Mouse (Mus musculus) cerebellum, adult 2 months (tissue): ENCODE results near the gene Trim2. TPM values are rescaled to one million over a fixed set of nuclear protein-coding genes. Genes with fewer than 3 reads are reported as not detected.

Experiments
- DNase-seq, 2 experiments: peaks; one replicate each; pipeline ENCODE4 v3.0.0; 2021
- H3K27ac ChIP-seq: fragments of 200-500 bp; 2 replicates; pipeline ENCODE4 v1.5.1; 2012; ENCODE audit warnings: low read length, control low read depth, inconsistent platforms; ENCODE audit not compliant: insufficient read depth
- H3K27me3 ChIP-seq: fragments of 200-500 bp; 2 replicates; pipeline ENCODE4 v1.6.1; 2012; ENCODE audit warnings: inconsistent platforms, mild to moderate bottlenecking, low read length, moderate library complexity; ENCODE audit not compliant: control insufficient read depth, insufficient read depth
- H3K4me1 ChIP-seq: fragments of 200-500 bp; 2 replicates; pipeline ENCODE4 v1.6.1; 2011; ENCODE audit warnings: low read length; ENCODE audit not compliant: control insufficient read depth, insufficient read depth
- H3K4me3 ChIP-seq: fragments of 200-500 bp; replicated peaks from 2 replicates; pipeline ENCODE3; 2011; ENCODE audit warnings: mild to moderate bottlenecking, low read depth, low read length, control low read depth; ENCODE audit not compliant: insufficient read depth
- CTCF ChIP-seq: fragments of 200-500 bp; IDR thresholded peaks from 2 replicates; pipeline ENCODE4 v1.5.1; 2011; ENCODE audit warnings: low read depth, mild to moderate bottlenecking, control low read depth, low read length, moderate library complexity, borderline replicate concordance; ENCODE audit not compliant: insufficient read depth
- POLR2A ChIP-seq: fragments of 200-500 bp; IDR thresholded peaks from 2 replicates; pipeline ENCODE4 v1.6.1; 2011; ENCODE audit warnings: low read length, control low read depth, borderline replicate concordance; ENCODE audit not compliant: insufficient read depth
- WGBS: fragments of 180-500 bp; shearing (Covaris S2); methylation state at CpG from one replicate; pipeline ENCODE4 v1.1.7; 2018; 5-methylcytosine and 5-hydroxymethylcytosine counted together
- polyA plus RNA-seq: library from polyadenylated mRNA; depleted of rRNA; stranded (reverse); fragments of >200 nt; gene quantifications from 2 replicates; pipeline ENCODE4 v1.2.3, GENCODE M21; 2012

Trim2 gene
- polyA plus RNA-seq, 1 experiment: 120 TPM

DNA sequence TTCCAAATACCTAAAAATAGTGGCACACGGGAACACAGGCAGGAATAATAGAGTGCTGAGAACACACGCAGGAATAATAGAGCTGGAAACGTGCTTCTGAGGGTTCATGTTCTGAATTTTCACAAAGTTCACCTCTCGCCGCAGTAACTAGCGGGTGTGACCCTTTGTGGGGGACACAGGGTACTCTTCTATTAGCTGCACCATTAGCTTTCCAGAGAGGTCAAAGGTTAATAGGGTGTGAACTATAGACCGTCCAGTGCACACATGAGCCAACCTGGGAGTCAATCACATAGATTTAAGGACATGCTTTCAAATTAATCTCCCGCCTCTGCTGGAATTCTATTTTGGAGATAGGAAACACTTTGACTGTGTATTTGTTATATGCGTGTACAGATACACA, 11.9 kb downstream of the Trim2 start:
- no peak for TF ChIP-seq CTCF
- no peak for TF ChIP-seq POLR2A
- 88% methylated on average over 9 of the region's 9 CpGs for WGBS
- Histone ChIP-seq H3K27ac (no peak overlapping the region), H3K4me1 (0 out of 2 replicates have a peak, but pooled peaks cover 3% of the 10 kb centered on the region), H3K4me3 (no peak overlapping the region), H3K27me3 (no peaks in the 10 kb centered on the region; the same call in 1 of the 2 replicates)
- no peak for DNase-seq

DNA sequence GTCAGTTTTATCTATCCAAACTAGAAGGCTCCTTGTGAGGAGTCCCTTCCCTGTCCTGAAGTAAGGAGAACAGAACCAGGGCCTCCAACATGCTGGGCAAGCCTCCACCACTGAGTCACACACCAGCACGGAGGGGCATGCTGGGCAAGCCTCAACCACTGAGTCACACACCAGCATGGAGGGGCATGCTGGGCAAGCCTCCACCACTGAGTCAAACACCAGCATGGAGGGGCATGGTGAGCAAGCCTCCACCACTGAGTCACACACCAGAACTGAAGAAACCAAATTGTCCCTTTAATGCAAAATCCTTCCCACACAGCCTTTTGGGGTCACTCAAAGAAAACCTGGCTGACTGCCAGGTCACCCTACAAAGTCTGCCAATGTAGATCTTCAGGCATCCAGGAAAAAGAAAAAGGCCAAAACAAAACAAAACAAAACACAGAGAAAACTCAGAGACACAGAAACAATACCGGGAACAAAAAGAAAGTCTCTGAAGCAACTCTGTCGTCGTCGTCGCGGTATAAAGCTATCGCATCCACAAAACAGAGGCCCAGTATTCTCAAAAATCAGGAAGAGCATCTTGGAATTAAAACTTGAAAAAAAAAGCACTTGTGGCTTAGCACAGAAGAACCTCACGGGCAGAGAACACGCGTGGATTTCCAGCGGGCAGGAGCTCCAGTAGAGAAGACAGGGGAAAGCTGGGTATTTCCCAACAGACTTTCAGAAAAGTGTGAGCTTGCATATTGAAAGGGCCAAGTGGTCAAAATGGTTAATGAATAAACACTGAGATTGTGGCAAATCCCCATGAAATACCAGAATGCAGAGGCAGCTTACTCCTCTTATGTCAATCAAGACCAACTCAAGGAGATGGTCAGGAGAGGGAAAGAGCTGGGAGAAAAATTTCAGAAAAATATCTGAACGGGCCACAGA, 12.7 kb downstream of the Trim2 start:
- H3K27me3 ChIP-seq: no peaks in the 10 kb centered on the region
- H3K4me3 ChIP-seq: no peak overlapping the region
- WGBS: 74% methylated on average over 13 of the region's 13 CpGs
- 0 out of 2 replicates have a peak, but pooled peaks cover 3% of the 10 kb centered on the region for H3K4me1 ChIP-seq
- no peak for TF ChIP-seq CTCF
- TF ChIP-seq POLR2A: no peak
- no peak overlapping the region for H3K27ac ChIP-seq
- no peak for DNase-seq

DNA sequence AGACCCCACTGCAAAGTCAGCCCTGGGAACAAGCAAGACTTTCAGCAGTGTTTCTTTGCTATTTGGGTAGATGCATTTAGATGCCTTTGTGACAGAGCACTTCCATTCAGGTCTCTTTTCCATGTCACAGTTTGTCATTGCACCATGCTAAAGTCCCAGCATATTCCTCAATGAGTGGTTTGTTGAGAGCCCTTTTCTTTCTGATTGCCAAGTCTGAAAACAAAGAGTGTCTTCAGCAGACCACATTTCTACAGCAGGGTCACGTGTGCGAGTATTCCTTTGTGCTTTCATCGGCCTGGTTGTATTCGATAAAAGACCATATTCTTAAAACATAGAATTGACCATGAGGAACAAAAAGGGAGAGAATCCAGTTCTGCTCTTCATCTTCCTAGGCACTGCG, 14.4 kb downstream of the Trim2 start:
- 0 out of 2 replicates have a peak, but pooled peaks cover 3% of the 10 kb centered on the region for H3K4me1 ChIP-seq
- H3K27me3 ChIP-seq: no peaks in the 10 kb centered on the region
- H3K27ac ChIP-seq: peak overlapping the region; percentile 23; the same call in 1 of the 2 replicates
- TF ChIP-seq POLR2A (no peak), CTCF (no peak)
- DNase-seq: no peak
- 81% methylated on average over 5 of the region's 5 CpGs for WGBS
- H3K4me3 ChIP-seq: no peak overlapping the region

DNA sequence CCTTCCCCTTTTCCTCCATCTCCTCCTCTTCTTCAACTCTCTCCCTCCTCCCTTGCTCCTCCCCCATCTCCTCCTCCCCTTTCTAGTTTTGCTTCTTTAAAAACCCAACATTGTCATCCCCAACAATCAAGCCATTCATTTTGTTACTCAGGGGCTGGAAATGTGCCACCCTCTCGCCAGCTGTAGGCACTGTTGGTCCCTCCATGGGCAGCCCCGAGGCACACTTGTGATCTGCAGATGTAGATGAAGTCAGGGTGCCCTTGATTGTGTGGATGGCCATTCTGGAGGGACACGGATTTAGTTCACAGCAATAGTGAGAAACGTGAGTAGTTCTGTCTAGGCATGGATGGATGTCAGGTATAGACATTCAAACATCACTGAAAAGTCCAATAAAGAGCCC, 17.7 kb downstream of the Trim2 start:
- H3K4me3 ChIP-seq: no peak overlapping the region
- peaks cover 2% of the 10 kb centered on the region; the same call in 1 of the 2 replicates for H3K4me1 ChIP-seq
- H3K27me3 ChIP-seq: no peaks in the 10 kb centered on the region
- no peak overlapping the region for H3K27ac ChIP-seq
- TF ChIP-seq POLR2A (no peak), CTCF (no peak)
- WGBS: 74% methylated on average over 4 of the region's 4 CpGs
- peak in 1 of 2 experiments; percentile 27 for DNase-seq

DNA sequence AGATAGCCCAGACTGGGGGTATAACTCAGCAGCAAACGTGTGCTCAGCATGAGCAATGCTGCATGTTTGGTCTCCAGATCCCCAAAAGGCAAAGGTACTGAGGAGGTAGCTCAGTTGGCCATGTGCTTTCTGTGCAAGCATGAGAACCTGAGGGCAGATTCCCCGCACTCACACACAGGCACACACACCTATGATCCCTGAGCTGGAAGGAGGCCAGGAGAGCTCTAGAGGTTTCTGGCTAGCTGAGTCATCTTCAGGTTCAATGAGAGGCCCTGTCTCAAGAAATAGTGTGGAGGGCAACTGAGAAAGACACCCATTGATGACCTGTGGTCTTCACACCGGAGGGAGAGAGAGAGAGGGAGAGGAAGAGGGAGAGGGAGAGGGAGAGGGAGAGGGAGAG, 19.4 kb downstream of the Trim2 start:
- 90% methylated on average over 3 of the region's 3 CpGs for WGBS
- Histone ChIP-seq H3K4me3 (no peak overlapping the region), H3K4me1 (peaks cover 2% of the 10 kb centered on the region; the same call in 1 of the 2 replicates), H3K27ac (no peak overlapping the region), H3K27me3 (no peaks in the 10 kb centered on the region)
- no peak for TF ChIP-seq CTCF
- TF ChIP-seq POLR2A: no peak
- no peak for DNase-seq

DNA sequence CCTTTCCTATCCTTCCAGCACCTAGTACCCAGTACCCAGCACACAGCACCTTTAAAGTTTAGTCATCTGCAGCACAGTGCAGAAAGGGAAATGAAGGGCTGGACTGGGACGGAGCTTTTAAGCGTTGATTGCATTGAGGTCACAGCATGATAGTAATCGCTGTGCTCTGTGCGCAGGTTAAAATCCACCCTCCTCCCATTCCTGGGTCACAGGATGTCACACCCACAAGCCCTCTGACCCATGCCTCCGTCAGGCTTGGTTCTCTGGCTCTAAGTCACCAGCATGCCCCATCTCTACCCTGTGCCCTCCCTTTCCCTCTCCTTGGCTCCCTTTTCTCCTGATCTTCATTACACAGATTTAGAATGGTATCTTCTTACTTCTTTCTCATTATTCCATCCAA, 20.4 kb downstream of the Trim2 start:
- WGBS: 92% methylated on average over 5 of the region's 5 CpGs
- Histone ChIP-seq H3K27me3 (no peaks in the 10 kb centered on the region), H3K4me1 (peaks cover 2% of the 10 kb centered on the region; the same call in 1 of the 2 replicates), H3K4me3 (no peak overlapping the region), H3K27ac (no peak overlapping the region)
- TF ChIP-seq CTCF: no peak
- TF ChIP-seq POLR2A: no peak
- no peak for DNase-seq

DNA sequence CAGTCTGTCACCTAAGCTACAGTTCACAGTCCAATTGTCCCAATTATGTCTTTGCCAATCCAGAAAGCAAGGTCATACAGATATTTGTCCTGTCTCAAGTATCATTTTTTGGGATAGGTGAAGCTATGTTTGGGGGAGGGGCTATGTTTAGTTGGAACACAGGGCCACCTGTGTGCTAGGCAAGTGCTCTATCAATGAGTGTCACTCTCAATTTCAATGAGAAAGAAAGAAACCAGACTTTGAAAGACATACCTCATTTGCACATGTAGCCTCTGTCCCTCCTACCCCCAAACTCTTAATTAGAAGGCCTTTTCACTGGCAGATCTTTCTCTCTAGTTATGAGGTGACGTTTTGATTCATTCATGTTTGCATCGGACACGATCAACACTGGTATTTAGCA, 21.9 kb downstream of the Trim2 start:
- peaks cover 2% of the 10 kb centered on the region; the same call in 1 of the 2 replicates for H3K4me1 ChIP-seq
- no peak overlapping the region for H3K27ac ChIP-seq
- no peak for DNase-seq
- WGBS: 96% methylated on average over 3 of the region's 3 CpGs
- H3K4me3 ChIP-seq: no peak overlapping the region
- no peak for TF ChIP-seq CTCF
- no peak for TF ChIP-seq POLR2A
- no peaks in the 10 kb centered on the region for H3K27me3 ChIP-seq

DNA sequence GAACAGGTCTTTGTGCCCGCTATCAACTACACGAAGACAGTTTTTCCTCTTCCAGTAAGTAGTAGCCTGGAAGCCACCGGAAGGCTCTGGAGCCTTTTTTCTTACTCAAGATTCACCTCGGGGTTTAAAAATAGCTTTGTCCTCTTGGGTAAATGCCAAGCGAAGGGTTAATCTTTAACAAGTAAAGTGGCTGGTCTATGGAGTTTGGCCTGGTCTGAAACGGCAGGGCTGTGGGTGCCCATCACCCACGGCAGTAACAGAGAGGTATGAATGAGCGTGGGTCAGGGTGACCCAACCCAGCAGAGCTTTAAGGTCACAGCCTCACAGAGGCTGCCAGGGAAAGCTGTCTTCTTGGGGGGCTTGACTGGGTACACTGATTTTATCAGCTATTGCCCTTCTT, 23.2 kb downstream of the Trim2 start:
- Histone ChIP-seq H3K4me1 (peaks cover 2% of the 10 kb centered on the region; the same call in 1 of the 2 replicates), H3K27ac (no peak overlapping the region), H3K27me3 (no peaks in the 10 kb centered on the region), H3K4me3 (no peak overlapping the region)
- TF ChIP-seq CTCF: no peak
- no peak for DNase-seq
- 78% methylated on average over 8 of the region's 8 CpGs for WGBS
